Mouse (Mus musculus): ENCODE results near the gene Zfp518b. TPM values are rescaled to one million over a fixed set of nuclear protein-coding genes. Genes with fewer than 3 reads are reported as not detected.
A peak's percentile ranks its signal among the peaks of the same experiment; 100 is the strongest.

Gene Zfp518b
- 46.1 and 46.6 TPM in 2 replicates for polyA plus RNA-seq (2014; fragmentation: Nextera tagmentation; extraction: Ambion mirVana)

- peaks cover 4% of the 10 kb centered on the region; the same call in 1 of the 2 replicates for H3K4me1 ChIP-seq (ENCODE audit: control insufficient read depth, insufficient read depth, low read length)
- H3K36me3 ChIP-seq (ENCODE audit: control insufficient read depth, insufficient read depth, low read length) = peaks cover 21% of the 10 kb centered on the region
- peak; percentile 90 for DNase-seq (ENCODE audit: low spot score)
- H3K4me3 ChIP-seq (ENCODE audit: low read depth, low read length) = peak within 1 kb of the TSS; percentile 75
- H3K9ac ChIP-seq (ENCODE audit: low read length) = peak within 1 kb of the TSS; percentile 92
- peak within 1 kb of the TSS; percentile 86 for H3K27ac ChIP-seq (ENCODE audit: low read depth, low read length)
- no peaks in the 10 kb centered on the region for H3K9me3 ChIP-seq (ENCODE audit: control insufficient read depth, low read length)
- ATAC-seq (ENCODE audit: insufficient read depth, low FRiP score, low TSS enrichment) = peak; percentile 95
- no peaks in the 10 kb centered on the region for H3K27me3 ChIP-seq (ENCODE audit: control insufficient read depth, insufficient read depth, low read length)
- under 1% methylated on average over 77 of the region's 89 CpGs for WGBS
- H3K4me2 ChIP-seq (ENCODE audit: low read depth) = peak within 1 kb of the TSS; percentile 75
Measured at GRCm38 (mm10) chr5:38684164-38684911, at the start of gene Zfp518b. Zfp518b (minus strand) TSS chr5:38684826.

GRCm38 (mm10) chr5:38708940-38709581, 24.4 kb upstream of the Zfp518b start:
- no peak for ATAC-seq (ENCODE audit: insufficient read depth, low FRiP score, low TSS enrichment)

GRCm38 (mm10) chr5:38707364-38708075, 22.9 kb upstream of the Zfp518b start:
- no peaks in the 10 kb centered on the region for H3K9me3 ChIP-seq (ENCODE audit: control insufficient read depth, low read length)
- no peak overlapping the region for H3K4me3 ChIP-seq (ENCODE audit: low read depth, low read length)
- WGBS = 86% methylated on average over 7 of the region's 7 CpGs
- H3K9ac ChIP-seq (ENCODE audit: low read length) = no peak overlapping the region
- H3K4me1 ChIP-seq (ENCODE audit: control insufficient read depth, insufficient read depth, low read length) = no peaks in the 10 kb centered on the region
- H3K27me3 ChIP-seq (ENCODE audit: control insufficient read depth, insufficient read depth, low read length) = no peaks in the 10 kb centered on the region
- H3K36me3 ChIP-seq (ENCODE audit: control insufficient read depth, insufficient read depth, low read length) = no peaks in the 10 kb centered on the region
- H3K27ac ChIP-seq (ENCODE audit: low read depth, low read length) = no peak overlapping the region
- ATAC-seq (ENCODE audit: insufficient read depth, low FRiP score, low TSS enrichment) (no peak), DNase-seq (ENCODE audit: low spot score) (no peak)
- no peak overlapping the region for H3K4me2 ChIP-seq (ENCODE audit: low read depth)

More at GRCm38 (mm10) chr5:38708940-38709581, 24.4 kb upstream of the Zfp518b start:
- H3K4me3 ChIP-seq (ENCODE audit: low read depth, low read length) = no peak overlapping the region
- no peak overlapping the region for H3K27ac ChIP-seq (ENCODE audit: low read depth, low read length)
- no peak overlapping the region for H3K9ac ChIP-seq (ENCODE audit: low read length)
- no peak for DNase-seq (ENCODE audit: low spot score)
- WGBS = 60% methylated on average over 11 of the region's 11 CpGs
- H3K9me3 ChIP-seq (ENCODE audit: control insufficient read depth, low read length) = no peaks in the 10 kb centered on the region
- H3K4me1 ChIP-seq (ENCODE audit: control insufficient read depth, insufficient read depth, low read length) = no peaks in the 10 kb centered on the region
- no peaks in the 10 kb centered on the region for H3K27me3 ChIP-seq (ENCODE audit: control insufficient read depth, insufficient read depth, low read length)
- H3K36me3 ChIP-seq (ENCODE audit: control insufficient read depth, insufficient read depth, low read length) = no peaks in the 10 kb centered on the region
- no peak overlapping the region for H3K4me2 ChIP-seq (ENCODE audit: low read depth)

- Histone ChIP-seq H3K4me2 (ENCODE audit: low read depth) (no peak overlapping the region), H3K27ac (ENCODE audit: low read depth, low read length) (no peak overlapping the region), H3K4me1 (ENCODE audit: control insufficient read depth, insufficient read depth, low read length) (no peaks in the 10 kb centered on the region), H3K36me3 (ENCODE audit: control insufficient read depth, insufficient read depth, low read length) (no peaks in the 10 kb centered on the region), H3K4me3 (ENCODE audit: low read depth, low read length) (no peak overlapping the region), H3K27me3 (ENCODE audit: control insufficient read depth, insufficient read depth, low read length) (no peaks in the 10 kb centered on the region), H3K9me3 (ENCODE audit: control insufficient read depth, low read length) (no peaks in the 10 kb centered on the region), H3K9ac (ENCODE audit: low read length) (no peak overlapping the region)
- 96% methylated on average over 6 of the region's 6 CpGs for WGBS
- DNase-seq (ENCODE audit: low spot score) (no peak), ATAC-seq (ENCODE audit: insufficient read depth, low FRiP score, low TSS enrichment) (no peak)
Measured at GRCm38 (mm10) chr5:38702941-38703340, 18.3 kb upstream of the Zfp518b start.

- 77% methylated on average over 2 of the region's 2 CpGs for WGBS
- no peak overlapping the region for H3K4me3 ChIP-seq (ENCODE audit: low read depth, low read length)
- no peaks in the 10 kb centered on the region for H3K9me3 ChIP-seq (ENCODE audit: control insufficient read depth, low read length)
- no peak overlapping the region for H3K9ac ChIP-seq (ENCODE audit: low read length)
- no peaks in the 10 kb centered on the region for H3K4me1 ChIP-seq (ENCODE audit: control insufficient read depth, insufficient read depth, low read length)
- ATAC-seq (ENCODE audit: insufficient read depth, low FRiP score, low TSS enrichment) = no peak
- H3K4me2 ChIP-seq (ENCODE audit: low read depth) = no peak overlapping the region
- H3K27ac ChIP-seq (ENCODE audit: low read depth, low read length) = no peak overlapping the region
- DNase-seq (ENCODE audit: low spot score) = no peak
- no peaks in the 10 kb centered on the region for H3K27me3 ChIP-seq (ENCODE audit: control insufficient read depth, insufficient read depth, low read length)
- no peaks in the 10 kb centered on the region for H3K36me3 ChIP-seq (ENCODE audit: control insufficient read depth, insufficient read depth, low read length)
Measured at GRCm38 (mm10) chr5:38702091-38702490, 17.5 kb upstream of the Zfp518b start.

GRCm38 (mm10) chr5:38698466-38698865, 13.8 kb upstream of the Zfp518b start:
- Histone ChIP-seq H3K27ac (ENCODE audit: low read depth, low read length) (no peak overlapping the region), H3K9ac (ENCODE audit: low read length) (no peak overlapping the region), H3K27me3 (ENCODE audit: control insufficient read depth, insufficient read depth, low read length) (no peaks in the 10 kb centered on the region), H3K4me2 (ENCODE audit: low read depth) (no peak overlapping the region), H3K4me3 (ENCODE audit: low read depth, low read length) (no peak overlapping the region), H3K4me1 (ENCODE audit: control insufficient read depth, insufficient read depth, low read length) (no peaks in the 10 kb centered on the region), H3K36me3 (ENCODE audit: control insufficient read depth, insufficient read depth, low read length) (no peaks in the 10 kb centered on the region), H3K9me3 (ENCODE audit: control insufficient read depth, low read length) (no peaks in the 10 kb centered on the region)
- DNase-seq (ENCODE audit: low spot score) (no peak), ATAC-seq (ENCODE audit: insufficient read depth, low FRiP score, low TSS enrichment) (no peak)
- WGBS = 76% methylated on average over 5 of the region's 5 CpGs

- Histone ChIP-seq H3K4me3 (ENCODE audit: low read depth, low read length) (no peak overlapping the region), H3K9me3 (ENCODE audit: control insufficient read depth, low read length) (no peaks in the 10 kb centered on the region), H3K36me3 (ENCODE audit: control insufficient read depth, insufficient read depth, low read length) (no peaks in the 10 kb centered on the region), H3K9ac (ENCODE audit: low read length) (no peak overlapping the region), H3K4me2 (ENCODE audit: low read depth) (no peak overlapping the region), H3K4me1 (ENCODE audit: control insufficient read depth, insufficient read depth, low read length) (no peaks in the 10 kb centered on the region), H3K27me3 (ENCODE audit: control insufficient read depth, insufficient read depth, low read length) (no peaks in the 10 kb centered on the region), H3K27ac (ENCODE audit: low read depth, low read length) (no peak overlapping the region)
- ATAC-seq (ENCODE audit: insufficient read depth, low FRiP score, low TSS enrichment) (no peak), DNase-seq (ENCODE audit: low spot score) (no peak)
- 30% methylated on average over 3 of the region's 3 CpGs for WGBS
Measured at GRCm38 (mm10) chr5:38698046-38698445, 13.4 kb upstream of the Zfp518b start.

GRCm38 (mm10) chr5:38696616-38697375, 12.2 kb upstream of the Zfp518b start:
- Histone ChIP-seq H3K4me2 (ENCODE audit: low read depth) (no peak overlapping the region), H3K9me3 (ENCODE audit: control insufficient read depth, low read length) (no peaks in the 10 kb centered on the region), H3K4me3 (ENCODE audit: low read depth, low read length) (no peak overlapping the region), H3K9ac (ENCODE audit: low read length) (no peak overlapping the region), H3K27ac (ENCODE audit: low read depth, low read length) (no peak overlapping the region), H3K27me3 (ENCODE audit: control insufficient read depth, insufficient read depth, low read length) (no peaks in the 10 kb centered on the region), H3K4me1 (ENCODE audit: control insufficient read depth, insufficient read depth, low read length) (no peaks in the 10 kb centered on the region), H3K36me3 (ENCODE audit: control insufficient read depth, insufficient read depth, low read length) (no peaks in the 10 kb centered on the region)
- 80% methylated on average over 8 of the region's 8 CpGs for WGBS
- DNase-seq (ENCODE audit: low spot score) (no peak), ATAC-seq (ENCODE audit: insufficient read depth, low FRiP score, low TSS enrichment) (no peak)
